Mouse (Mus musculus): ENCODE measurements around the gene Rnaseh2b.

Gene Rnaseh2b

DNA sequence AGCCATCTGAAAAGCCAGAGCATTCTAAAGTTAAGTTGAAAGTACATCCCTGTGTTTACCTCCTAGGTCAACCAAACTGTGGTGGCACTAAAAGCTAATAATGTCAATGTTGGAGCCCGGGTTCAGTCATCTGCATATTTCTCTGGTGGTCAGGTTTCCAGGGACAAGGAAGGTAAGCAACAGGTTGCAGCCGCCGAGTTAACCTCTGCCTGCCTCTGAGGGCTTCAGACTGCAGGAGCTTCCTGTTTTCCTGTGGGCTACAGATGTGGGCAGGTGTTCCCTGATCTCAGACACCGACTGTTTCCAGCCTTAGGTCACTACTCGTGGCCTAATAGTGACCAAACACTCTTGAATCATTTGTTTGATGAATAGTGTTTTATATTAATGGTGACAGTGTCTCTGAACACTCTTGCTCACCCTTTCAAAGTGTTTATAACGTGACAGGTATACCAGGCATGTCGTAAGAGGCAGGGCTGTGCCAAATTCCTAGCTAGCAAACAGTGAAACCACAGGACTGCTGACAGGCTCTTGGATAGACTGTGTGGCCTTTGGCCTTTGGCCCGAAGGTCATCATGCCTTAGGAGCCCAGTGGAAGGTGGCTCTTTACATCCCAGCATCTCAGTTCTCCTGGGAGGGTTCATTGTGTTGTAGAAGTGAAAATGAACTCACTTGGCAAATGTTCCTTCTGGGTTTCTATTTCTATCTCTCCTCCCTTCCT lies 69.0 kb downstream of the Rnaseh2b start:
- DNase-seq (ENCODE audit: low spot score), result no peak

DNA sequence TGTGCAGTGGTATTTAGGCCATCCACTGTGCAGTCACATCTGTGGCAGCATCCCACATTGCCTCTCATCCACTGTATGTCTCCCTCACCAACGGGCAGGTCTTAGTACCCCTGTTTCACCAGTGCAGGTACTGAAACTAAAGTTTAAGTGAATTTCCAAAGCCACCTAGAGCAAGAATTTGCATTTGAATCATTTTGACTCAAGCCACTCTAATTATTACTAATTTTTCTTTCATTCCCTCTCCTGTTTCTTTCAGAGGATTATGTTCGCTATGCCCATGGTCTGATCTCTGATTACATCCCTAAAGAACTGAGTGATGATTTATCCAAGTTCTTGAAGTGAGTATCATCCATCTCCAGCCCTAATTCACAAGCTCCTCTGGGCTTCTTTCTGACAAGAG lies 71.4 kb downstream of the Rnaseh2b start:
- no peak for DNase-seq (ENCODE audit: low spot score)

DNA sequence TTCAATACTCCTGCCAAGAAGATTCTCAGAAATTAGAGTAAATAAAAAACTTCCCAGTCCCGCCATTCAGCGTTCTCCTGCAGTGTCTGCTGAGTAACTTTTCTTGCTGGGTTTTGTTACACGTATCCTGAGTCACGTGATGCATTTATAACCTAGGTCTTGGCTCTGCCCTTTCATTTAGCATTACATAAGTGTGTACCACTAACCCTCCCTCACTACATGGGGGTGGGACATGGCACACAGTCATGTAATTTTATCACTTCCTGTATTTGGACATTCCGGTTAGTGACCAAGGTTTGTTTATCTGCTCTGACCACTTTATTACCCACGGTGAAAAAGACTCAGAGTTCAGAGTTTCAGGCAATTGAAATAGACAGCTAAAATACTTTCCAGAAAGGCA lies 78.4 kb downstream of the Rnaseh2b start:
- no peak for DNase-seq (ENCODE audit: low spot score)

GRCm38 (mm10) chr14:62374001-62374400 lies 81.6 kb downstream of the Rnaseh2b start:
- no peak for DNase-seq (ENCODE audit: low spot score)

DNA sequence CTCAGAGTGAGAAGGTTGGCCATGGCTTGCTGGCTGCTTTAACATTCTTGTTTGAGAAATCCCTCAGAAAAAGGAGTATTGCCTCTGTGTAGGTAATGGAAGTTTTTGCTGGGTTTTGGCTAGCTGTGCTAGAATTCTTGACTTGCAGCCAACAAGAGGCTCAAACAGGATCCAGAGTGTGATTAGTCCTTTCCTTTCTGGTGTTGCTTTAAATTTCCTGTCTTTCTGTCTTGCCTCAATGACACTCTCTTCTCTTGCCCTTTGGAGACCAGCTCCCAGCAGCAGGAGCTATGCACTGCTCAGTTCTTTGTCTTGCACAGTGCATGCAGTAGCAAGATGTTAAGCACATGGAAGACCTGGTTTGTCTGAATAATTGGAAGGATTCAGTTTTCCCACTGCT lies 83.3 kb downstream of the Rnaseh2b start:
- DNase-seq (ENCODE audit: low spot score), result no peak

- DNase-seq (ENCODE audit: low spot score), result no peak
Measured at GRCm38 (mm10) chr14:62376115-62376514, 83.7 kb downstream of the Rnaseh2b start.

GRCm38 (mm10) chr14:62379391-62379790 lies 87.0 kb downstream of the Rnaseh2b start:
- no peak for DNase-seq (ENCODE audit: low spot score)

DNA sequence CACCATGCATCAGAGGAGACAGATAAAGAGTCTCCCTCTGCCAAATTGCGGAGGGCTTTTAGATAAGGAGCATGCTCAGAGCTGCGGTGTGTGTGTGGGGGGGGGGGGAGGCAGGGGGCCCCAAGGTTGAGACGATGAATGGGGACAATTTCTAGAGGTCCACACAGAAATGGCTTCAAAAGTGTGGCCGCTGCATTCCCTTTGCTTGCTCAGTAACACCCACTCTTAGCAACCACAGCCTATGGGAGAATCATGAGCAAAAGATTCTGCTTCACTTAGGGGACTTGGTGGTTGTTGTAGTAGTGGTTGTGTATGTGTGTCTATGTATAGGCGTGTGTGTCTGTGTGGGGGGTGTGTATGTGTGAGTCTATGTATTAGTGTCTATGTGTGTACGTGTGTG lies 88.2 kb downstream of the Rnaseh2b start:
- no peak for DNase-seq (ENCODE audit: low spot score)

- no peak for DNase-seq (ENCODE audit: low spot score)
Measured at GRCm38 (mm10) chr14:62383109-62383508, 90.7 kb downstream of the Rnaseh2b start.

DNA sequence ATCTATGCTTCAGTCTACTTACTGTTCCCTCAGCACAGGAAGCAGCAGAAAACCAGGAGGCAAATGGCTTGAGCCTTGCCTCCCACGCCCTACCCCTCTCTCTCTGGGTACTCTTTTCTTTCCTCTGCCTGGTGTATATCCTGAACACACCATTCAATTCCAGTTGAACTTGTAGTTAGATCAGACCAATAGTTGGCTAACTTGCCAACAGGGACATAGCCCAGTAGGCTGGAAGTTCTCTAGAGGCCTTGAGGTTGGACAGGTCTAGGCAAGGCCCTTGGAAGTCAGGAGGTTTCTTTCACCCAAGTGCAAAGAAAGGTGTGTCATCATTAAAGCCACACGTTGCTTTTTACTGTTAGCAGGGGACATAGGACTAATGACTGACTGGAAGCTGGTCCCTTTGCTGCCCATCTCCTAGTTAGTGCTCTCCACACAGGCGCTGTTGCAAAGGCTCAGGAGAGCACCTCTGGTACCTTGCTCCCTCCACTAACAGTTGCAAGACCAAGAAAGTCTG lies 91.5 kb downstream of the Rnaseh2b start:
- no peak for DNase-seq (ENCODE audit: low spot score)

DNA sequence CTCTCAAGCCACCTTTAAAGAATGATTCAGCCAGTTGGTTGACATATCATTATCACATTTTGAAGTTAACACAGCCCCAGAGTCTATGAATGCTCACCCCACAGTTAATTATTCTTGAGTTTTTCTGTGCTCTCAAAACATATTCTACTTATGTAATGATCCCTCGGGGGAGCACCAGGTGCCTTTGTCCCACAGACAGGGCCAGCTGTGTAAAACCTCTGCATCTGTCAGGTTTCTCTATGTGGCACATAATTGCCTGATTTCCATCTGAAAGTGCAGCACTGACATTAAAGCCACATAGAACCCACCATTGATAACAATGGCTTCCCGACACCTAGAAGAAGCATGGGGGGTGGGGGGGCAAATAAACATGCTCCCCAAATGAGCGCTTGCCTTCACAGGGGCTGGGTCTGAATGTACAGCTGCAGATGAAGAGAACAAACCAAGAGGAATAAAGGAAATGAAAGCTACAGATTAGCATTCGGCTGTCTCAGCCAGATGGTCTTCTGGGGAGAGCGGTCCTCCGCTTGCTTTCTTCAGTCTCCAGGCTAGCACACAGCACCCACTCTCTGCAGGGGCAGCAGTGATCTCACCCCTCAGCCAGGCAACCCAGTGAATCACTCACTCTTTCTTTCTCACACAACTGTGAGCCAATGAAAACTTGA lies 96.8 kb downstream of the Rnaseh2b start:
- no peak for DNase-seq (ENCODE audit: low spot score)

- DNase-seq (ENCODE audit: low spot score), result no peak
Measured at GRCm38 (mm10) chr14:62389729-62390536, 97.5 kb downstream of the Rnaseh2b start.

- DNase-seq (ENCODE audit: low spot score), result no peak
Measured at GRCm38 (mm10) chr14:62392754-62393153, 100.4 kb downstream of the Rnaseh2b start.

GRCm38 (mm10) chr14:62395346-62395745 lies 103.0 kb downstream of the Rnaseh2b start:
- DNase-seq (ENCODE audit: low spot score), result no peak

DNA sequence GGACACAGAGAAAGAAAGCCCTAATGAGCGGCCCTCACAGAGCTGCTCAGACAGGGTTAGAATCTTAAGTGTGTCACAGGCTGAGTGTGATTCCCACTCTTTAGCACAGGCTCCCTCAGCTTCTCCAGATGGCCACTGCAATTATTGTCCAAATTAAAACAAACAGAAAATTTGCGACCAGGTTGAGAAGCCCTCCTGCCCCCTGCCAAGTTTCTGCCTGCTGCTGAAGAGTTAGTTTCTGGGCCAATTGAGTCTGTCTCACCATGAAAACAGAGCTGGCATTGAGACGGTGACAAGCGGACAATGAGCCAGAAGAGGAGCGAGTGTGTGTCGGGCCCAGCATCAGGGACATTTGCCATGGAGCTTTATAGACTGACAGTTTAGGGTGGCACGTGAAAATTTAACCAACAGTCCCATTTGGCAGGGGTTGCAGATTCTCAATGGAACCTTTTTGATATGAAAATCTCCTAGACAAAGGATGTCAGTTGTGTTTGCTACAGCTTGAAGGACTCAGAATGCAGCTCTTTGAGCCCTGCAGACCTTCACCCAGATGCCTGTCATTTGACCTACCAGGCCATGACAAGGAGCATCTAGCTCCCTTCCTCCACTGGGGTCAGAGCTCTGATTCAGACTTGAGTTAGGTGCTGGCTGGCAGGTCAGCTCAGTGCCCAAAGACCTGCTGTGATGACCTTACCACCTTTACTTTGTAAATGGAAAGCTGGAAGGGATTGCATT lies 123.8 kb downstream of the Rnaseh2b start:
- no peak for DNase-seq (ENCODE audit: low spot score)

- DNase-seq (ENCODE audit: low spot score), result no peak
Measured at GRCm38 (mm10) chr14:62416742-62417134, 124.3 kb downstream of the Rnaseh2b start.

- no peak for DNase-seq (ENCODE audit: low spot score)
Measured at GRCm38 (mm10) chr14:62417501-62417900, 125.1 kb downstream of the Rnaseh2b start.

GRCm38 (mm10) chr14:62422265-62422664 lies 129.9 kb downstream of the Rnaseh2b start:
- no peak for DNase-seq (ENCODE audit: low spot score)
